Mouse (Mus musculus) bone marrow, adult 2 months (tissue): ENCODE measurements around the gene Slain2.
"Not testable (repeated sequence)": the region's sequence is repeated elsewhere in the genome, so short reads cannot be mapped to it uniquely, and the experiment has no call there.

ENCODE experiments used
- CTCF ChIP-seq: fragments of 200-500 bp; IDR thresholded peaks from 2 replicates; pipeline ENCODE4 v1.5.1; 2011; ENCODE audit warnings: low read length, control low read depth; ENCODE audit not compliant: control insufficient read depth, insufficient read depth
- POLR2A ChIP-seq: fragments of 200-500 bp; IDR thresholded peaks from 2 replicates; pipeline ENCODE4 v1.6.1; 2011; ENCODE audit warnings: low read depth, mild to moderate bottlenecking, control low read depth, low read length, borderline replicate concordance; ENCODE audit not compliant: control insufficient read depth

- TF ChIP-seq CTCF, POLR2A: not testable (repeated sequence)
These were observed 98.9 kb downstream of the Slain2 start for GRCm38 (mm10) chr5:73012884-73013610.
